Mouse (Mus musculus) MEL (cell line): ENCODE data around the gene Grb7. TPM values are rescaled to one million over a fixed set of nuclear protein-coding genes. Genes with fewer than 3 reads are reported as not detected.

Experiments used
- DNase-seq: peaks from one replicate; pipeline ENCODE4 v3.0.0; 2011; ENCODE audit warnings: low read depth, low spot score
- H3K27ac ChIP-seq: 2 replicates; pipeline ENCODE4 v1.5.1; 2012; ENCODE audit warnings: low read depth, mild to moderate bottlenecking, control low read depth, low read length, moderate library complexity; ENCODE audit not compliant: control insufficient read depth
- H3K27me3 ChIP-seq, 2 experiments: fragments of 150-350 bp in 1 of 2; sonication (generic) in 1 of 2; 2 replicates each; pipeline ENCODE4 v1.6.1; 2012; ENCODE audit warnings: low read length in 2 of 2, mild to moderate bottlenecking in 2 of 2, improper control_type of control experiment in 1 of 2, moderate library complexity in 1 of 2; ENCODE audit not compliant: insufficient read depth in 2 of 2, control insufficient read depth in 1 of 2
- H3K36me3 ChIP-seq, 2 experiments: 2 replicates each; pipeline ENCODE4 v1.6.1; 2012 to 2014; ENCODE audit warnings: low read length in 2 of 2, improper control_type of control experiment in 1 of 2, inconsistent platforms in 1 of 2, mild to moderate bottlenecking in 1 of 2; ENCODE audit not compliant: insufficient read depth in 2 of 2, control insufficient read depth in 1 of 2
- H3K4me1 ChIP-seq, 2 experiments: fragments of 150-350 bp in 1 of 2; sonication (generic) in 1 of 2; 2 replicates each; pipeline ENCODE4 v1.6.1; 2012; ENCODE audit warnings: low read length in 2 of 2, improper control_type of control experiment in 1 of 2, mild to moderate bottlenecking in 1 of 2; ENCODE audit not compliant: insufficient read depth in 2 of 2, control insufficient read depth in 1 of 2
- H3K4me3 ChIP-seq, 2 experiments: fragments of 150-350 bp in 1 of 2; sonication (generic) in 1 of 2; 2 replicates each; pipeline ENCODE4 v1.5.1; 2012; ENCODE audit warnings: low read depth in 2 of 2, low read length in 2 of 2, mild to moderate bottlenecking in 2 of 2, moderate library complexity in 2 of 2, control low read depth in 1 of 2, improper control_type of control experiment in 1 of 2; ENCODE audit not compliant: control insufficient read depth in 1 of 2, insufficient read depth in 1 of 2
- H3K79me2 ChIP-seq: 2 replicates; pipeline ENCODE4 v1.6.1; 2012; ENCODE audit warnings: mild to moderate bottlenecking, low read length, moderate library complexity; ENCODE audit not compliant: control insufficient read depth, poor library complexity, insufficient read depth
- H3K9ac ChIP-seq: 2 replicates; pipeline ENCODE4 v1.6.1; 2012; ENCODE audit warnings: low read depth, mild to moderate bottlenecking, control low read depth, low read length, moderate library complexity; ENCODE audit not compliant: control insufficient read depth, poor library complexity, severe bottlenecking
- H3K9me3 ChIP-seq: fragments of 150-350 bp; sonication (generic); replicated peaks from 2 replicates; pipeline ENCODE4 v1.6.1; 2012; ENCODE audit warnings: mild to moderate bottlenecking, low read length, improper control_type of control experiment, moderate library complexity; ENCODE audit not compliant: insufficient read depth
- BHLHE40 ChIP-seq: IDR thresholded peaks from 2 replicates; pipeline ENCODE4 v1.6.1; 2012; ENCODE audit warnings: low read depth, mild to moderate bottlenecking, inconsistent platforms, low read length, improper control_type of control experiment, borderline replicate concordance
- CHD1 ChIP-seq: IDR thresholded peaks from 2 replicates; pipeline ENCODE4 v1.6.1; 2012; ENCODE audit warnings: low read depth, mild to moderate bottlenecking, inconsistent platforms, low read length, improper control_type of control experiment
- CHD2 ChIP-seq: IDR thresholded peaks from 2 replicates; pipeline ENCODE4 v1.6.1; 2011; ENCODE audit warnings: low read length, improper control_type of control experiment
- CTCF ChIP-seq, 3 experiments: IDR thresholded peaks in 2 of 3; conservative IDR thresholded peaks in 1 of 3; 2 replicates each; pipeline ENCODE4 v1.5.1; 2011 to 2012; ENCODE audit warnings: low read length in 3 of 3, low read depth in 2 of 3, mild to moderate bottlenecking in 2 of 3, improper control_type of control experiment in 1 of 3, inconsistent platforms in 1 of 3, mixed read lengths in 1 of 3, moderate library complexity in 1 of 3; ENCODE audit not compliant: control insufficient read depth in 1 of 3, insufficient read depth in 1 of 3, poor library complexity in 1 of 3, severe bottlenecking in 1 of 3
- ELF1 ChIP-seq: IDR thresholded peaks from 2 replicates; pipeline ENCODE4 v1.6.1; 2014; ENCODE audit warnings: low read depth, mild to moderate bottlenecking, inconsistent platforms, low read length, improper control_type of control experiment, moderate library complexity
- GABPA ChIP-seq: IDR thresholded peaks from 2 replicates; pipeline ENCODE4 v1.6.1; 2012; ENCODE audit warnings: low read depth, mild to moderate bottlenecking, inconsistent platforms, low read length, improper control_type of control experiment, moderate library complexity
- GATA1 ChIP-seq: IDR thresholded peaks from 2 replicates; pipeline ENCODE4 v1.6.1; 2011; ENCODE audit warnings: low read depth, low read length, improper control_type of control experiment
- KAT2A ChIP-seq: conservative IDR thresholded peaks from 2 replicates; pipeline ENCODE4 v1.6.1; 2012; ENCODE audit warnings: low read depth, low read length, improper control_type of control experiment, inconsistent platforms
- MAFK ChIP-seq: IDR thresholded peaks from 2 replicates; pipeline ENCODE4 v1.6.1; 2011; ENCODE audit warnings: low read depth, mild to moderate bottlenecking, low read length, improper control_type of control experiment, borderline replicate concordance
- MAX ChIP-seq: IDR thresholded peaks from 2 replicates; pipeline ENCODE4 v1.6.1; 2011; ENCODE audit warnings: low read length, improper control_type of control experiment
- MAZ ChIP-seq: IDR thresholded peaks from 2 replicates; pipeline ENCODE4 v1.6.1; 2012; ENCODE audit warnings: low read depth, mild to moderate bottlenecking, inconsistent platforms, low read length, improper control_type of control experiment
- MXI1 ChIP-seq: IDR thresholded peaks from 2 replicates; pipeline ENCODE4 v1.6.1; 2011; ENCODE audit warnings: mild to moderate bottlenecking, low read depth, low read length, improper control_type of control experiment
- NELFE ChIP-seq: IDR thresholded peaks from 2 replicates; pipeline ENCODE4 v1.6.1; 2011; ENCODE audit warnings: low read depth, low read length, improper control_type of control experiment
- POLR2A ChIP-seq, 2 experiments: IDR thresholded peaks; 2 replicates each; pipeline ENCODE4 v1.6.1; 2011 to 2012; ENCODE audit warnings: low read length in 2 of 2, mild to moderate bottlenecking in 2 of 2, control low read depth in 1 of 2, improper control_type of control experiment in 1 of 2, low read depth in 1 of 2, moderate library complexity in 1 of 2; ENCODE audit not compliant: control insufficient read depth in 1 of 2, insufficient read depth in 1 of 2, poor library complexity in 1 of 2
- POLR2AphosphoS2 ChIP-seq: IDR thresholded peaks from 2 replicates; pipeline ENCODE4 v1.6.1; 2011; ENCODE audit warnings: low read length, improper control_type of control experiment
- POLR2AphosphoS5 ChIP-seq: IDR thresholded peaks from 2 replicates; pipeline ENCODE4 v1.6.1; 2012; ENCODE audit warnings: low read depth, borderline replicate concordance, mild to moderate bottlenecking, inconsistent platforms, low read length, moderate library complexity, mixed read lengths
- RAD21 ChIP-seq: IDR thresholded peaks from 2 replicates; pipeline ENCODE4 v1.6.1; 2011; ENCODE audit warnings: mild to moderate bottlenecking, low read depth, low read length, improper control_type of control experiment
- RCOR1 ChIP-seq: IDR thresholded peaks from 2 replicates; pipeline ENCODE4 v1.6.1; 2012; ENCODE audit warnings: low read depth, mild to moderate bottlenecking, inconsistent platforms, low read length, improper control_type of control experiment
- SMC3 ChIP-seq: IDR thresholded peaks from 2 replicates; pipeline ENCODE4 v1.6.1; 2011; ENCODE audit warnings: low read depth, low read length, improper control_type of control experiment
- TBP ChIP-seq: IDR thresholded peaks from 2 replicates; pipeline ENCODE4 v1.8.0; 2011; ENCODE audit warnings: low read depth, low read length, improper control_type of control experiment
- USF1 ChIP-seq: IDR thresholded peaks from 2 replicates; pipeline ENCODE4 v1.6.1; 2014; ENCODE audit warnings: low read depth, mild to moderate bottlenecking, inconsistent platforms, low read length, improper control_type of control experiment, moderate library complexity
- USF2 ChIP-seq, 2 experiments: IDR thresholded peaks; 2 replicates each; pipeline ENCODE4 v1.6.1; 2011 to 2012; ENCODE audit warnings: improper control_type of control experiment in 2 of 2, low read length in 2 of 2, borderline replicate concordance in 1 of 2, inconsistent platforms in 1 of 2, low read depth in 1 of 2, mild to moderate bottlenecking in 1 of 2; ENCODE audit not compliant: insufficient read depth in 1 of 2
- ZC3H11A ChIP-seq: IDR thresholded peaks from 2 replicates; pipeline ENCODE4 v1.6.1; 2012; ENCODE audit warnings: low read depth, mild to moderate bottlenecking, inconsistent platforms, low read length, improper control_type of control experiment
- polyA plus RNA-seq, 2 experiments: library from polyadenylated mRNA; stranded (reverse) in 1 of 2; unstranded in 1 of 2; fragments of >175 nt in 1 of 2; fragments of >200 nt in 1 of 2; gene quantifications; 2 replicates each; pipeline versions ENCODE4 v1.2.1 to v1.2.4; 2012; ENCODE audit warnings: low replicate concordance in 2 of 2, low read depth in 1 of 2; ENCODE audit not compliant: insufficient read length in 2 of 2, insufficient read depth in 1 of 2, missing spikeins in 1 of 2
- total RNA-seq: library from RNA; depleted of rRNA; stranded (reverse); fragments of 300-350 nt; gene quantifications from 2 replicates; pipeline ENCODE4 v1.2.3, GENCODE M21; 2012; rRNA removed

Gene Grb7
- total RNA-seq = not detected in 2 replicates
- polyA plus RNA-seq = under 1 TPM in 1 of 2 experiments, not detected in 1; 0.21 TPM

GRCm38 (mm10) chr11:98446213-98446561, at the start of gene Grb7:
Grb7 (plus strand) TSS chr11:98446394.
- H3K9me3 ChIP-seq = no peaks in the 10 kb centered on the region
- H3K27ac ChIP-seq = no peak within 1 kb of the TSS
- TF ChIP-seq POLR2A (IDR thresholded peaks at IDR 0.05; ENCODE audit: control insufficient read depth in 1 of 2, insufficient read depth in 1 of 2, low read depth in 1 of 2, low read length in 2 of 2, poor library complexity in 1 of 2) (no peak), POLR2AphosphoS2 (no peak), CTCF (IDR thresholded peaks at IDR 0.05 in 2 of 3, conservative IDR thresholded peaks at IDR 0.05 in 1 of 3; ENCODE audit: control insufficient read depth in 1 of 3, insufficient read depth in 1 of 3, low read depth in 2 of 3, low read length in 3 of 3, poor library complexity in 1 of 3, severe bottlenecking in 1 of 3) (no peak), BHLHE40 (no peak), MXI1 (no peak), RCOR1 (no peak), KAT2A (no peak), CHD2 (no peak), MAX (no peak), NELFE (no peak), ELF1 (no peak), ZC3H11A (no peak), POLR2AphosphoS5 (no peak), CHD1 (no peak)
- TF ChIP-seq, all 39 proteins: peak for 0
- Histone ChIP-seq H3K36me3 (no peaks in the 10 kb centered on the region), H3K4me3 (no peak within 1 kb of the TSS), H3K9ac (no peak within 1 kb of the TSS), H3K79me2 (no peaks in the 10 kb centered on the region), H3K4me1 (no peaks in the 10 kb centered on the region), H3K27me3 (peaks cover 0 to 6% of the 10 kb centered on the region in 2 experiments)
- no peak for DNase-seq

GRCm38 (mm10) chr11:98397946-98398345, 48.2 kb upstream of the Grb7 start:
- H3K9me3 ChIP-seq = no peaks in the 10 kb centered on the region
- no peak overlapping the region for H3K27ac ChIP-seq
- no peak overlapping the region for H3K9ac ChIP-seq
- H3K4me3 ChIP-seq = no peak overlapping the region
- no peaks in the 10 kb centered on the region; the same call in 1 of the 2 replicates for H3K79me2 ChIP-seq
- peaks cover 27 to 38% of the 10 kb centered on the region in 2 experiments for H3K4me1 ChIP-seq
- TF ChIP-seq USF1 (no peak), CHD1 (no peak), MAZ (no peak), TBP (no peak), USF2 (IDR thresholded peaks at IDR 0.05; ENCODE audit: borderline replicate concordance in 1 of 2, insufficient read depth in 1 of 2, low read depth in 1 of 2, low read length in 2 of 2) (no peak), RAD21 (no peak), GATA1 (no peak), MAFK (no peak), CHD2 (no peak), CTCF (IDR thresholded peaks at IDR 0.05 in 2 of 3, conservative IDR thresholded peaks at IDR 0.05 in 1 of 3; ENCODE audit: control insufficient read depth in 1 of 3, insufficient read depth in 1 of 3, low read depth in 2 of 3, low read length in 3 of 3, poor library complexity in 1 of 3, severe bottlenecking in 1 of 3) (no peak), POLR2AphosphoS2 (no peak), SMC3 (no peak), ZC3H11A (no peak), NELFE (no peak), GABPA (no peak)
- TF ChIP-seq, all 39 proteins: peak for 0
- H3K36me3 ChIP-seq = peaks cover 0 to 30% of the 10 kb centered on the region in 2 experiments; a peak in 2 of 4 replicates
- H3K27me3 ChIP-seq = no peaks in the 10 kb centered on the region
- no peak for DNase-seq
